Mouse (Mus musculus) neural tube, embryonic 14.5 days (tissue): ENCODE measurements around the gene Mink1. TPM values are rescaled to one million over a fixed set of nuclear protein-coding genes. Genes with fewer than 3 reads are reported as not detected.

Experiments used
- ATAC-seq: fragments of 200-750 bp; cut with Nextera tagmentation; 2 replicates; pipeline ENCODE4 v1.8.0; 2017; ENCODE audit warnings: low read depth, mild to moderate bottlenecking, moderate TSS enrichment, moderate library complexity
- H3K27ac ChIP-seq: fragments of 300-500 bp; sonication (generic); 2 replicates; pipeline ENCODE4 v1.5.1; 2014; ENCODE audit warnings: low read depth, mild to moderate bottlenecking, control low read depth, low read length, moderate library complexity, mixed read lengths
- H3K27me3 ChIP-seq: fragments of 300-500 bp; sonication (generic); 2 replicates; pipeline ENCODE4 v1.6.1; 2014; ENCODE audit warnings: low read length; ENCODE audit not compliant: control insufficient read depth, insufficient read depth
- H3K36me3 ChIP-seq: fragments of 300-500 bp; sonication (generic); 2 replicates; pipeline ENCODE4 v1.6.1; 2014; ENCODE audit warnings: low read length, mixed read lengths; ENCODE audit not compliant: control insufficient read depth, insufficient read depth
- H3K4me1 ChIP-seq: fragments of 300-500 bp; sonication (generic); 2 replicates; pipeline ENCODE4 v1.6.1; 2014; ENCODE audit warnings: low read length; ENCODE audit not compliant: control insufficient read depth, insufficient read depth
- H3K4me2 ChIP-seq: fragments of 300-500 bp; sonication (generic); 2 replicates; pipeline ENCODE4 v1.6.1; 2014; ENCODE audit warnings: mild to moderate bottlenecking, low read depth, low read length, control low read depth
- H3K4me3 ChIP-seq: fragments of 300-500 bp; sonication (generic); 2 replicates; pipeline ENCODE4 v1.5.1; 2014; ENCODE audit warnings: low read depth, low read length, control low read depth, mixed read lengths
- H3K9ac ChIP-seq: fragments of 300-500 bp; sonication (generic); replicated peaks from 2 replicates; pipeline ENCODE4 v1.6.1; 2014; ENCODE audit warnings: low read depth, mild to moderate bottlenecking, control low read depth, low read length, mixed read lengths
- H3K9me3 ChIP-seq: fragments of 300-500 bp; sonication (generic); 2 replicates; pipeline ENCODE4 v1.6.1; 2016; ENCODE audit warnings: low read length; ENCODE audit not compliant: control insufficient read depth
- WGBS: fragments of 180-500 bp; shearing (Covaris S2); extraction: QIAGEN DNeasy Blood & Tissue Kit; methylation state at CpG from one replicate; pipeline ENCODE4 v1.1.7; 2014; 5-methylcytosine and 5-hydroxymethylcytosine counted together
- polyA plus RNA-seq: library from polyadenylated mRNA; unstranded; fragments of >200 nt; fragmentation: Nextera tagmentation; extraction: Ambion mirVana; gene quantifications from 2 replicates; pipeline ENCODE4 v1.2.1, GENCODE M21; 2014

Mink1 gene
- polyA plus RNA-seq, 1 experiment from 2014 or later, result 20.2 TPM

DNA sequence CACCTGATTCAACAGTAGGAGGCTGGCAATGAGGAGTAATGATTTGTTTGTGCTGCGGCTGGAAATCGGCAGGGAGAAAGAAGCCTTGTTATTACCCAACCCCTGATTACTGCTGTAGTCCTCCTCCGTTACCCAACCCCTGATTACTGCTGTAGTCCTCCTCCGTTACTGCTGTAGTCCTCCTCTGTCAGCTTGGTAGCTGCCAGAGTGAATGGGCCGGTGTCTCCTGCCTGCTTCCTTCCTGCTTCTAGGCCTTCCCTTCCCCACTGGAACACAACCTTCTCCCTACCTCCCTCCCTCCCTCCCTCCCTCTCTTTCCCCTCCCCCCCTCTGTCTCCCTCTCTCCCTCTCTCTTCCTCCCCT is 17.7 kb downstream of the Mink1 start:
- ATAC-seq, result no peak

DNA sequence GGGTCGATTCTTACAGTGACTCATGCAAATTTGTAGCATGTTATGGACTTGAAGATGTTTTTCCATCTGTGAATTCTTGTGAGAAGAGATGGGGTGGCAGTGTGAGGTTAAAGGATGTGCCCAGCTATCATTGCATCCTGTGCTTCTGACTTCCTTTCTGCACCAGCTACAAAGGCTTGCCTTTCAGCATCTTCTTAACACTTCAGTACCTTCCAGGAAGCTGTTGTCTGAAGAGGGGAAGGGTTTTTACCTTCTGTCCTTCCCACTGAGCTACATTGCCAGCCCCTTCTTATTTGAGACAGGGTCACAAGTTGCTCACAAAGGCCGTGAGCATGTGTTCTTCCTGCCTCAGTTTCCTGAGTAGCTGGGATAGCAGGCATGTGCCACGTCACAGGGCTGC is 18.2 kb downstream of the Mink1 start:
- ATAC-seq, result no peak
- Histone ChIP-seq H3K4me3 (no peak overlapping the region), H3K9me3 (no peaks in the 10 kb centered on the region), H3K27me3 (no peaks in the 10 kb centered on the region), H3K4me1 (peaks cover 12% of the 10 kb centered on the region), H3K27ac (no peak overlapping the region), H3K36me3 (no peaks in the 10 kb centered on the region), H3K4me2 (no peak overlapping the region), H3K9ac (no peak overlapping the region)
- 85% methylated on average over 3 of the region's 3 CpGs for WGBS

More for the DNA sequence above, 17.7 kb downstream of the Mink1 start:
- no peaks in the 10 kb centered on the region for H3K36me3 ChIP-seq
- H3K4me1 ChIP-seq, result peaks cover 9% of the 10 kb centered on the region
- no peak overlapping the region for H3K4me3 ChIP-seq
- WGBS, result 34% methylated on average over 5 of the region's 5 CpGs
- H3K4me2 ChIP-seq, result no peak overlapping the region
- H3K27me3 ChIP-seq, result no peaks in the 10 kb centered on the region
- H3K9ac ChIP-seq, result no peak overlapping the region
- H3K9me3 ChIP-seq, result no peaks in the 10 kb centered on the region
- no peak overlapping the region for H3K27ac ChIP-seq

DNA sequence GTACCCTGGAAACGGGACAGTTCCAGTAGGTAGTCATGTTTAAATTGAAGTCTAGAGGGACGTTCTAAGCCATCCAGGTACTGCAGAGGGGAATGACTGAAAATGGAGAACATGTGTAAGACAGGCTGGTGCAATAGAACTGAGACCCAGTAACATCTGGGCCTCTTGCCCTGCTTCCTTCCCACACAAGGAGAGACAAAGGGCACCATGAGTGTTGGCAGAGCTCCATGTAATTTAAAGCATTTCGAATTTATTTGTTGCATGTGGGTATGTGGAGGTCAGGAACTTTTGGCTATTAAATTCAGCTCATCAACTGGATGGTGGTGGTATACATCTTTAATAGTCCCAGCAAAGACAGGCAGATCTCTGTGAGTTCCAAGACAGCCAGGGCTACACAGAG is 19.5 kb downstream of the Mink1 start:
- Histone ChIP-seq H3K4me3 (no peak overlapping the region), H3K36me3 (no peaks in the 10 kb centered on the region), H3K9ac (no peak overlapping the region), H3K9me3 (no peaks in the 10 kb centered on the region), H3K4me1 (peaks cover 14% of the 10 kb centered on the region), H3K27me3 (no peaks in the 10 kb centered on the region), H3K4me2 (no peak overlapping the region), H3K27ac (no peak overlapping the region)
- no peak for ATAC-seq
- 74% methylated on average over 3 of the region's 3 CpGs for whole genome bisulfite sequencing

DNA sequence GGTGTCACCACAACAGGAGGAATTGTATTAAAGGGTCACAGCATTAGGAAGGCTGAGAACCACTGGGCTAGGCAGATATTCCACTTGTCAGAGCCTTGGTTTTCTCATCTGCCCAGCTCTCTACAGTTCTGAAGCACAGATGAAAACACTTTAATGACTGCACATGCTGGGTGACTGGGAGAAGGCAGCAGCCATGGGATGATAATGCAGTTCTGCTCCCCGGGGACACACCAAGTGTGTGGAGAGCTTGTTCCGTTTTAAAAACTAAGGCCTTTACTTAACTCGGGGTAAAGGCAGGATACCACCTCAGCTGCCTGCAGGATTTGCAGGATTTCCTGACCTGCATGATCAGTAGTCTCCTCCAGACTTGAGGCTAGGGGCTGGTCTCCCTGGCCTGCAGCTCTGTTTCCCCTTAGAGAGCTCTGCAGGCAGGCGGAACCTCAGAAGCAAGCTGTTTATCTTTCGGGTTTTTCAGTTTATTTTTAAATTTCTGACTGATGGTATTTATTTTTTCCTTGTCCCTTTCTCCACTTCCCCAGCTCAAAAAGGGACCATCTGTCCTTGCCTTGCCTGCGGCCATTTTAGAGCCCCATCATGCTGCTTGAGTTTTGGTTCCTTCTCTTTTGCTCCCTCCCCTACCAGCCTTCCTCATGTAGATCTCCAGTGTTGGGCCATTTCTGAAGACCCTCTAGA is 20.5 kb downstream of the Mink1 start:
- no peaks in the 10 kb centered on the region for H3K36me3 ChIP-seq
- H3K4me1 ChIP-seq, result peaks cover 11% of the 10 kb centered on the region
- H3K27ac ChIP-seq, result no peak overlapping the region
- no peak overlapping the region for H3K4me2 ChIP-seq
- H3K27me3 ChIP-seq, result no peaks in the 10 kb centered on the region
- no peak overlapping the region for H3K4me3 ChIP-seq
- H3K9me3 ChIP-seq, result no peaks in the 10 kb centered on the region
- WGBS, result 65% methylated on average over 6 of the region's 6 CpGs
- no peak for ATAC-seq
- no peak overlapping the region for H3K9ac ChIP-seq

- WGBS, result 89% methylated on average over 7 of the region's 7 CpGs
- no peak overlapping the region for H3K4me3 ChIP-seq
- no peaks in the 10 kb centered on the region for H3K36me3 ChIP-seq
- H3K4me2 ChIP-seq, result no peak overlapping the region
- ATAC-seq, result no peak
- H3K9me3 ChIP-seq, result no peaks in the 10 kb centered on the region
- no peak overlapping the region for H3K27ac ChIP-seq
- peaks cover 9% of the 10 kb centered on the region; the same call in 1 of the 2 replicates for H3K4me1 ChIP-seq
- H3K9ac ChIP-seq, result no peak overlapping the region
- H3K27me3 ChIP-seq, result no peaks in the 10 kb centered on the region
Observed at GRCm38 (mm10) chr11:70583775-70584174, 21.1 kb downstream of the Mink1 start.

DNA sequence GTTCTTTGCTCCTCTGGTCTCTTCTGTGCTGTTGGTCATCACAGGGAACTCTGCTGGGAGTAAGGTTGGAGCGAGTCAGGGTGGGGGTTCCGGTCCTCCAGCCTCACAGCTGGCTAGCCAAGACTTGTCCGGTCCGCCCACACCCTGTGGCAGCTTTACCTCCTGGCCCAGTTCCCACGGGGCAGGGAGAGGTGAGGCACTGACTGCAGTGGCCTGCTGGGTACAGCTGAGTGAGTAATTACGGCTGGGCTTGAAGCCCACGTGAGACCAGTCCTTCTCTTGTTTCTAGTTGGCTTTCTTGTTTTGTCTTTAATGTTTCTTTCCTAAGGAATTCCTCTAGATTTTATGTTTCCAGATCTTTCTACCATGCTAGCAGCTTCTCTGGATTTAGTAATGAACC is 22.8 kb downstream of the Mink1 start:
- no peak overlapping the region for H3K27ac ChIP-seq
- WGBS, result 29% methylated on average over 7 of the region's 7 CpGs

DNA sequence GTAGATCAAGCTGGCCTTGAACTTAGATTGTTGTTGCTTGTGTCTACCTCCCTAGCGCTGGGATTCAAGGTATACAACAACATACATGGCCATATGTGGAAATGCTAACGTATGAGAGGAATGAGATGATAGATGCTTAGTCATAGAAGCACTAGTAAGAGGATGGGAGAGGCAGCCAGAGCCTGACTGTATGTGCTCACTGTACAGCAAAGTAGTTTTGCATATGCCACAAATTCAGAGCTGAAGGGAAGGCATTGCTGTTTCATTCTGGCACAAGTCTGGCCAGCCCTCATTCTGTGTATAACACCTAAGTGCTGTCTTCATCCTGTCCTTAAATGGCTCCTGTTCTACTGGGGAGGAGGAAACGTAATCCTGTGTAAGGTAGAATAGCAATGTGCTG is 23.6 kb downstream of the Mink1 start:
- no peaks in the 10 kb centered on the region for H3K36me3 ChIP-seq
- no peak overlapping the region for H3K9ac ChIP-seq
- H3K4me1 ChIP-seq, result peaks cover 9% of the 10 kb centered on the region; the same call in 1 of the 2 replicates
- H3K9me3 ChIP-seq, result no peaks in the 10 kb centered on the region
- H3K4me2 ChIP-seq, result no peak overlapping the region
- 90% methylated on average over 3 of the region's 3 CpGs for WGBS
- H3K4me3 ChIP-seq, result no peak overlapping the region
- ATAC-seq, result no peak
- H3K27ac ChIP-seq, result no peak overlapping the region
- no peaks in the 10 kb centered on the region for H3K27me3 ChIP-seq

More for the DNA sequence above, 22.8 kb downstream of the Mink1 start:
- Histone ChIP-seq H3K4me3 (no peak overlapping the region), H3K27me3 (no peaks in the 10 kb centered on the region), H3K36me3 (no peaks in the 10 kb centered on the region), H3K9ac (no peak overlapping the region), H3K9me3 (no peaks in the 10 kb centered on the region), H3K4me2 (no peak overlapping the region), H3K4me1 (peaks cover 9% of the 10 kb centered on the region; the same call in 1 of the 2 replicates)
- peak; percentile 61; the same call in 1 of the 2 replicates for ATAC-seq

DNA sequence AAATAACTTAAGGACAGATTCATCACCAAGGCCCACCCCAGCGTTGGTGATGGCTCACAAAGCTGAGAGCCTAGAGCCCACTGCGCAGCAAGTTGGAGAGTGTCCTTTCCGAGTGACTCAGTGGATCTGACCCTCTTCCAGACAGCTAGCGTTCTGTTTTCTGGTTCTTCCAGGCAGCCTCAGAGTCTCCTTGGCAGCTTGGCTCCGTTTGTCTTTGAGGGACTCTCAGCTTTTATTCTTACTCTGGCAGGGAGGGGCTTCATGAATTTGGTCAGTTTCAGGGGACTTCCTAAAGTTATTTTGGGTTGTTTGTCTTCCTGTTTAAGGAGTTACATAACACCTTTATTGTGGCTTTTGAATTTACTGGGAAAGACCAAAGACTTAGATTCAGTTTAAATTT is 24.3 kb downstream of the Mink1 start:
- H3K9ac ChIP-seq, result no peak overlapping the region
- H3K27ac ChIP-seq, result no peak overlapping the region
- H3K27me3 ChIP-seq, result no peaks in the 10 kb centered on the region
- H3K9me3 ChIP-seq, result no peaks in the 10 kb centered on the region
- H3K36me3 ChIP-seq, result no peaks in the 10 kb centered on the region
- no peak for ATAC-seq
- no peak overlapping the region for H3K4me2 ChIP-seq
- H3K4me1 ChIP-seq, result peaks cover 9% of the 10 kb centered on the region; the same call in 1 of the 2 replicates
- H3K4me3 ChIP-seq, result no peak overlapping the region
- 86% methylated on average over 5 of the region's 5 CpGs for WGBS

DNA sequence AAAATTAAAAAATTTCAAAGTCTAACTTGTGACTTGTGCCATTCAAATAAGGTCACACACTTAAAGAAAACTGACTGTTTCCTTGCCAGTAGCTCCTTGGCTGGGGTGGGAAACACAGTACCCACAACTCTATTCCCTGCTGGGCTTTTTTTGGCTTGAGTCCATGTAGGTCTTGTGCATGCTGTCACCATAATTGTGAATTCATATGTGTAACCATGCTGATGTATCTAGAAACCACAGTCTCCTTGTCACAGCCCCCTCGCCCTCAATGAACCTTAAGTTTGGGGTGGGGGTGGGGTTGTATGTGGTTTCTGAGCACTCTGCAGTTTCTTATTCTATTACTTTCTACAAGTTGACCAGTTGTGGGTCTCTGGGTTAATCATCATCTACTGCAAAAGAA is 29.1 kb downstream of the Mink1 start:
- Histone ChIP-seq H3K9me3 (no peaks in the 10 kb centered on the region), H3K9ac (no peak overlapping the region), H3K27ac (no peak overlapping the region), H3K4me3 (no peak overlapping the region), H3K27me3 (no peaks in the 10 kb centered on the region), H3K36me3 (no peaks in the 10 kb centered on the region), H3K4me2 (no peak overlapping the region), H3K4me1 (0 out of 2 replicates have a peak, but pooled peaks cover 2% of the 10 kb centered on the region)
- 87% methylated on average over 1 of the region's 1 CpGs for WGBS
- ATAC-seq, result no peak
